Mouse (Mus musculus): ENCODE measurements at regions not wholly inside any gene's neighbourhood (a gene's known extent, or its start where the extent isn't known, plus 50 kb on each side); places are given as distances from the start of the nearest gene placed in this dataset.

- Histone ChIP-seq H3K27me3 (ENCODE audit: control insufficient read depth, insufficient read depth, low read depth, low read length) (no peaks in the 10 kb centered on the region), H3K4me1 (ENCODE audit: control insufficient read depth, insufficient read depth, low read length) (no peaks in the 10 kb centered on the region), H3K36me3 (ENCODE audit: control insufficient read depth, insufficient read depth, low read length) (no peaks in the 10 kb centered on the region), H3K4me3 (ENCODE audit: low read depth, low read length) (no peak overlapping the region), H3K27ac (ENCODE audit: low read length) (no peak overlapping the region), H3K4me2 (ENCODE audit: low read length) (no peak overlapping the region), H3K9me3 (replicated peaks; ENCODE audit: control insufficient read depth, low read length, poor library complexity, severe bottlenecking) (no peaks in the 10 kb centered on the region), H3K9ac (ENCODE audit: low read depth, low read length) (no peak overlapping the region)
- 83% methylated on average over 1 of the region's 1 CpGs for WGBS
- ATAC-seq: no peak
Observed at GRCm38 (mm10) chr15:42301956-42302355, 2167.8 kb downstream of the 9330182O14Rik start.

GRCm38 (mm10) chr15:42304097-42304496, 2169.9 kb downstream of the 9330182O14Rik start:
- no peaks in the 10 kb centered on the region for H3K9me3 ChIP-seq (replicated peaks; ENCODE audit: control insufficient read depth, low read length, poor library complexity, severe bottlenecking)
- no peaks in the 10 kb centered on the region for H3K36me3 ChIP-seq (ENCODE audit: control insufficient read depth, insufficient read depth, low read length)
- H3K4me1 ChIP-seq (ENCODE audit: control insufficient read depth, insufficient read depth, low read length): no peaks in the 10 kb centered on the region
- H3K27ac ChIP-seq (ENCODE audit: low read length): no peak overlapping the region
- no peak overlapping the region for H3K9ac ChIP-seq (ENCODE audit: low read depth, low read length)
- H3K27me3 ChIP-seq (ENCODE audit: control insufficient read depth, insufficient read depth, low read depth, low read length): no peaks in the 10 kb centered on the region
- WGBS: 79% methylated on average over 3 of the region's 3 CpGs
- H3K4me3 ChIP-seq (ENCODE audit: low read depth, low read length): no peak overlapping the region
- ATAC-seq: no peak
- no peak overlapping the region for H3K4me2 ChIP-seq (ENCODE audit: low read length)

GRCm38 (mm10) chr15:42309586-42309985, 2175.4 kb downstream of the 9330182O14Rik start:
- no peaks in the 10 kb centered on the region for H3K36me3 ChIP-seq (ENCODE audit: control insufficient read depth, insufficient read depth, low read length)
- no peaks in the 10 kb centered on the region for H3K4me1 ChIP-seq (ENCODE audit: control insufficient read depth, insufficient read depth, low read length)
- H3K9ac ChIP-seq (ENCODE audit: low read depth, low read length): no peak overlapping the region
- no peak overlapping the region for H3K27ac ChIP-seq (ENCODE audit: low read length)
- 49% methylated on average over 5 of the region's 5 CpGs for WGBS
- no peak overlapping the region for H3K4me3 ChIP-seq (ENCODE audit: low read depth, low read length)
- no peaks in the 10 kb centered on the region for H3K9me3 ChIP-seq (replicated peaks; ENCODE audit: control insufficient read depth, low read length, poor library complexity, severe bottlenecking)
- no peak; the same call in 1 of the 2 replicates for ATAC-seq
- no peaks in the 10 kb centered on the region for H3K27me3 ChIP-seq (ENCODE audit: control insufficient read depth, insufficient read depth, low read depth, low read length)
- H3K4me2 ChIP-seq (ENCODE audit: low read length): no peak overlapping the region

GRCm38 (mm10) chr15:42311166-42311565, 2177.0 kb downstream of the 9330182O14Rik start:
- no peaks in the 10 kb centered on the region for H3K9me3 ChIP-seq (replicated peaks; ENCODE audit: control insufficient read depth, low read length, poor library complexity, severe bottlenecking)
- H3K36me3 ChIP-seq (ENCODE audit: control insufficient read depth, insufficient read depth, low read length): no peaks in the 10 kb centered on the region
- 81% methylated on average over 4 of the region's 4 CpGs for WGBS
- no peak overlapping the region for H3K27ac ChIP-seq (ENCODE audit: low read length)
- H3K4me1 ChIP-seq (ENCODE audit: control insufficient read depth, insufficient read depth, low read length): no peaks in the 10 kb centered on the region
- H3K9ac ChIP-seq (ENCODE audit: low read depth, low read length): no peak overlapping the region
- no peaks in the 10 kb centered on the region for H3K27me3 ChIP-seq (ENCODE audit: control insufficient read depth, insufficient read depth, low read depth, low read length)
- H3K4me2 ChIP-seq (ENCODE audit: low read length): no peak overlapping the region
- no peak overlapping the region for H3K4me3 ChIP-seq (ENCODE audit: low read depth, low read length)
- no peak for ATAC-seq

- Histone ChIP-seq H3K36me3 (ENCODE audit: control insufficient read depth, insufficient read depth, low read length) (no peaks in the 10 kb centered on the region), H3K4me3 (ENCODE audit: low read depth, low read length) (no peak overlapping the region), H3K9ac (ENCODE audit: low read depth, low read length) (no peak overlapping the region), H3K4me2 (ENCODE audit: low read length) (no peak overlapping the region), H3K4me1 (ENCODE audit: control insufficient read depth, insufficient read depth, low read length) (no peaks in the 10 kb centered on the region), H3K27me3 (ENCODE audit: control insufficient read depth, insufficient read depth, low read depth, low read length) (no peaks in the 10 kb centered on the region), H3K9me3 (replicated peaks; ENCODE audit: control insufficient read depth, low read length, poor library complexity, severe bottlenecking) (no peaks in the 10 kb centered on the region), H3K27ac (ENCODE audit: low read length) (no peak overlapping the region)
- no peak for ATAC-seq
- 58% methylated on average over 1 of the region's 1 CpGs for WGBS
Observed at GRCm38 (mm10) chr15:42320349-42320748, 2186.2 kb downstream of the 9330182O14Rik start.

- 86% methylated on average over 1 of the region's 1 CpGs for WGBS
- H3K9ac ChIP-seq (ENCODE audit: low read depth, low read length): no peak overlapping the region
- no peak for ATAC-seq
- no peak overlapping the region for H3K4me2 ChIP-seq (ENCODE audit: low read length)
- H3K36me3 ChIP-seq (ENCODE audit: control insufficient read depth, insufficient read depth, low read length): no peaks in the 10 kb centered on the region
- H3K4me1 ChIP-seq (ENCODE audit: control insufficient read depth, insufficient read depth, low read length): no peaks in the 10 kb centered on the region
- no peaks in the 10 kb centered on the region for H3K9me3 ChIP-seq (replicated peaks; ENCODE audit: control insufficient read depth, low read length, poor library complexity, severe bottlenecking)
- no peak overlapping the region for H3K4me3 ChIP-seq (ENCODE audit: low read depth, low read length)
- H3K27me3 ChIP-seq (ENCODE audit: control insufficient read depth, insufficient read depth, low read depth, low read length): no peaks in the 10 kb centered on the region
- no peak overlapping the region for H3K27ac ChIP-seq (ENCODE audit: low read length)
Observed at GRCm38 (mm10) chr15:42322940-42323339, 2188.8 kb downstream of the 9330182O14Rik start.

- ATAC-seq: peak; percentile 54
- WGBS: 46% methylated on average over 4 of the region's 4 CpGs
- Histone ChIP-seq H3K4me3 (ENCODE audit: low read depth, low read length) (no peak overlapping the region), H3K4me1 (ENCODE audit: control insufficient read depth, insufficient read depth, low read length) (no peaks in the 10 kb centered on the region), H3K9me3 (replicated peaks; ENCODE audit: control insufficient read depth, low read length, poor library complexity, severe bottlenecking) (no peaks in the 10 kb centered on the region), H3K9ac (ENCODE audit: low read depth, low read length) (no peak overlapping the region), H3K36me3 (ENCODE audit: control insufficient read depth, insufficient read depth, low read length) (no peaks in the 10 kb centered on the region), H3K4me2 (ENCODE audit: low read length) (no peak overlapping the region), H3K27me3 (ENCODE audit: control insufficient read depth, insufficient read depth, low read depth, low read length) (no peaks in the 10 kb centered on the region), H3K27ac (ENCODE audit: low read length) (no peak overlapping the region)
Observed at GRCm38 (mm10) chr15:42325221-42325620, 2191.1 kb downstream of the 9330182O14Rik start.

GRCm38 (mm10) chr15:42328535-42328934, 2194.4 kb downstream of the 9330182O14Rik start:
- no peak for ATAC-seq
- Histone ChIP-seq H3K27ac (ENCODE audit: low read length) (no peak overlapping the region), H3K9ac (ENCODE audit: low read depth, low read length) (no peak overlapping the region), H3K4me2 (ENCODE audit: low read length) (no peak overlapping the region), H3K27me3 (ENCODE audit: control insufficient read depth, insufficient read depth, low read depth, low read length) (no peaks in the 10 kb centered on the region), H3K4me1 (ENCODE audit: control insufficient read depth, insufficient read depth, low read length) (no peaks in the 10 kb centered on the region), H3K9me3 (replicated peaks; ENCODE audit: control insufficient read depth, low read length, poor library complexity, severe bottlenecking) (no peaks in the 10 kb centered on the region), H3K36me3 (ENCODE audit: control insufficient read depth, insufficient read depth, low read length) (no peaks in the 10 kb centered on the region), H3K4me3 (ENCODE audit: low read depth, low read length) (no peak overlapping the region)
- 80% methylated on average over 6 of the region's 6 CpGs for WGBS

GRCm38 (mm10) chr15:42329742-42330141, 2195.6 kb downstream of the 9330182O14Rik start:
- H3K36me3 ChIP-seq (ENCODE audit: control insufficient read depth, insufficient read depth, low read length): no peaks in the 10 kb centered on the region
- H3K9me3 ChIP-seq (replicated peaks; ENCODE audit: control insufficient read depth, low read length, poor library complexity, severe bottlenecking): no peaks in the 10 kb centered on the region
- WGBS: 64% methylated on average over 4 of the region's 4 CpGs
- H3K27ac ChIP-seq (ENCODE audit: low read length): no peak overlapping the region
- no peaks in the 10 kb centered on the region for H3K4me1 ChIP-seq (ENCODE audit: control insufficient read depth, insufficient read depth, low read length)
- no peaks in the 10 kb centered on the region for H3K27me3 ChIP-seq (ENCODE audit: control insufficient read depth, insufficient read depth, low read depth, low read length)
- 0 out of 2 replicates have a peak, but pooled peaks have one; percentile 51 for ATAC-seq
- no peak overlapping the region for H3K4me2 ChIP-seq (ENCODE audit: low read length)
- no peak overlapping the region for H3K4me3 ChIP-seq (ENCODE audit: low read depth, low read length)
- no peak overlapping the region for H3K9ac ChIP-seq (ENCODE audit: low read depth, low read length)

- ATAC-seq: no peak
- Histone ChIP-seq H3K36me3 (ENCODE audit: control insufficient read depth, insufficient read depth, low read length) (no peaks in the 10 kb centered on the region), H3K27ac (ENCODE audit: low read length) (no peak overlapping the region), H3K4me3 (ENCODE audit: low read depth, low read length) (no peak overlapping the region), H3K9me3 (replicated peaks; ENCODE audit: control insufficient read depth, low read length, poor library complexity, severe bottlenecking) (no peaks in the 10 kb centered on the region), H3K27me3 (ENCODE audit: control insufficient read depth, insufficient read depth, low read depth, low read length) (no peaks in the 10 kb centered on the region), H3K9ac (ENCODE audit: low read depth, low read length) (no peak overlapping the region), H3K4me2 (ENCODE audit: low read length) (no peak overlapping the region), H3K4me1 (ENCODE audit: control insufficient read depth, insufficient read depth, low read length) (no peaks in the 10 kb centered on the region)
- 91% methylated on average over 6 of the region's 6 CpGs for WGBS
Observed at GRCm38 (mm10) chr15:42333642-42334041, 2199.5 kb downstream of the 9330182O14Rik start.
